10 mouse cellular contexts compared by ENCODE assay signal in genomic region chr5:122103075-122103474, GRCm38 (mm10). TPM values are rescaled to one million over a fixed set of nuclear protein-coding genes. Genes with fewer than 3 reads are reported as not detected.
DNase-seq lines count a peak whose midpoint lies in the region; ATAC-seq and TF ChIP-seq lines count a peak whose summit lies in the region.
"Had no signal": no experiment of that assay in that cellular context is flagged by ENCODE, and none has a peak within 500 bp of the region (broad histone marks: within the 10 kb centered on the region; RNA-seq: fewer than 3 reads in every experiment).

No protein-coding gene starts in this region.

- 0 out of 2 replicates have a peak overlapping the region, but pooled peaks have one; percentile 32 for H3K9ac ChIP-seq in kidney, postnatal 0 days (ENCODE audit: low read depth, low read length)
- H3K9ac ChIP-seq in embryonic facial prominence, embryonic 15.5 days: no peak overlapping the region

- TF ChIP-seq CTCF in kidney, postnatal 0 days (IDR thresholded peaks at IDR 0.05; ENCODE audit: low read depth): no peak

- no peaks in the 10 kb centered on the region for H3K4me1 ChIP-seq in kidney, postnatal 0 days (replicated peaks; ENCODE audit: insufficient read depth, low read length)
- no peaks in the 10 kb centered on the region for H3K4me1 ChIP-seq in embryonic facial prominence, embryonic 15.5 days

- H3K36me3 ChIP-seq in kidney, postnatal 0 days (ENCODE audit: insufficient read depth, low read length): no peaks in the 10 kb centered on the region
- no peaks in the 10 kb centered on the region for H3K36me3 ChIP-seq in embryonic facial prominence, embryonic 15.5 days

- no peaks in the 10 kb centered on the region; the same call in 1 of the 2 replicates for H3K27me3 ChIP-seq in kidney, postnatal 0 days (ENCODE audit: insufficient read depth, low read length)
- H3K27me3 ChIP-seq in embryonic facial prominence, embryonic 15.5 days: peaks cover 10% of the 10 kb centered on the region

- ATAC-seq in kidney, postnatal 0 days (replicated peaks; ENCODE audit: low FRiP score, low read depth): no peak
- no peak for ATAC-seq in embryonic facial prominence, embryonic 15.5 days (ENCODE audit: insufficient number of reproducible peaks, low FRiP score, low TSS enrichment, low read depth)
- peak; percentile 68 for ATAC-seq in megakaryocyte, adult 5-6 weeks (ENCODE audit: poor library complexity, severe bottlenecking)

- H3K9me3 ChIP-seq in kidney, postnatal 0 days (replicated peaks; ENCODE audit: low read length): no peaks in the 10 kb centered on the region
- H3K9me3 ChIP-seq in embryonic facial prominence, embryonic 15.5 days (replicated peaks): no peaks in the 10 kb centered on the region

- no peak overlapping the region for H3K4me3 ChIP-seq in kidney, postnatal 0 days (replicated peaks; ENCODE audit: low read depth, low read length)
- H3K4me3 ChIP-seq in embryonic facial prominence, embryonic 15.5 days (replicated peaks): no peak overlapping the region

- peak overlapping the region; percentile 35 for H3K4me2 ChIP-seq in kidney, postnatal 0 days (ENCODE audit: low read length)
- peak overlapping the region; percentile 10; the same call in 1 of the 2 replicates for H3K4me2 ChIP-seq in embryonic facial prominence, embryonic 15.5 days (replicated peaks)

- DNase-seq in kidney, postnatal 0 days (ENCODE audit: low spot score): no peak
- DNase-seq in kidney, adult 18-20 months: no peak
- DNase-seq in Muller cell, postnatal 12 days (ENCODE audit: inconsistent ontology term): peak; percentile 59
- DNase-seq in cerebellum, adult 11 months: no peak
- no peak for DNase-seq in adipocyte (ENCODE audit: low spot score)
- DNase-seq: cerebellum, adult 8-10 months had no signal

- 32% methylated on average over 12 of the region's 12 CpGs for WGBS in kidney, postnatal 0 days
- 39% methylated on average over 12 of the region's 12 CpGs for WGBS in embryonic facial prominence, embryonic 15.5 days

- H3K27ac ChIP-seq in kidney, postnatal 0 days: no peak overlapping the region
- H3K27ac ChIP-seq in embryonic facial prominence, embryonic 15.5 days (replicated peaks): no peak overlapping the region

RNA-seq across cellular contexts. Expression of gene Myl2, which starts 2.3 kb away (rescaled TPM):
- 0.80 and 1.4 TPM in 2 replicates for polyA plus RNA-seq in kidney, postnatal 0 days (2015; fragmentation: Nextera tagmentation; extraction: Ambion mirVana)
- polyA plus RNA-seq in embryonic facial prominence, embryonic 15.5 days (2015; fragmentation: Nextera tagmentation; extraction: Ambion mirVana): 3.6 and 4.6 TPM in 2 replicates
- 0.85 and 1.1 TPM in 2 replicates for total RNA-seq in megakaryocyte, adult 5-6 weeks (2015)
- 3.4 and 6.4 TPM in 2 replicates for total RNA-seq in megakaryocyte, adult 5-6 weeks (2017)
- total RNA-seq: left cerebral cortex, postnatal 25 days had no signal

RNA-seq across cellular contexts. Expression of gene Ccdc63, which starts 37.5 kb away (rescaled TPM):
- polyA plus RNA-seq in kidney, postnatal 0 days (2015; fragmentation: Nextera tagmentation; extraction: Ambion mirVana): not detected in 2 replicates
- polyA plus RNA-seq in embryonic facial prominence, embryonic 15.5 days (2015; fragmentation: Nextera tagmentation; extraction: Ambion mirVana): 0.24 TPM in 1 of 2 replicates, not detected in the other
- total RNA-seq in megakaryocyte, adult 5-6 weeks (2015): 1.1 and 1.8 TPM in 2 replicates
- total RNA-seq in megakaryocyte, adult 5-6 weeks (2017): 1.3 and 3.5 TPM in 2 replicates
- total RNA-seq: heart, adult 18-20 months had no signal

RNA-seq across cellular contexts. Expression of gene Cux2, which starts 53.2 kb away (rescaled TPM):
- polyA plus RNA-seq in kidney, postnatal 0 days (2015; fragmentation: Nextera tagmentation; extraction: Ambion mirVana): 5.1 and 5.9 TPM in 2 replicates
- polyA plus RNA-seq in embryonic facial prominence, embryonic 15.5 days (2015; fragmentation: Nextera tagmentation; extraction: Ambion mirVana): 1.6 and 4.1 TPM in 2 replicates
- total RNA-seq in megakaryocyte, adult 5-6 weeks (2015): 0.25 and 0.27 TPM in 2 replicates
- 0.16 and 0.22 TPM in 2 replicates for total RNA-seq in megakaryocyte, adult 5-6 weeks (2017)

RNA-seq across cellular contexts. Expression of gene Ppp1cc, which starts 55.0 kb away (rescaled TPM):
- 203 and 220 TPM in 2 replicates for polyA plus RNA-seq in kidney, postnatal 0 days (2015; fragmentation: Nextera tagmentation; extraction: Ambion mirVana)
- 235 and 238 TPM in 2 replicates for polyA plus RNA-seq in embryonic facial prominence, embryonic 15.5 days (2015; fragmentation: Nextera tagmentation; extraction: Ambion mirVana)
- 354 and 364 TPM in 2 replicates for total RNA-seq in megakaryocyte, adult 5-6 weeks (2015)
- 189 and 193 TPM in 2 replicates for total RNA-seq in megakaryocyte, adult 5-6 weeks (2017)
